Mouse (Mus musculus) limb, embryonic 14.5 days (tissue): ENCODE measurements at regions not wholly inside any gene's neighbourhood (a gene's known extent, or its start where the extent isn't known, plus 50 kb on each side); places are given as distances from the start of the nearest gene placed in this dataset.

Source experiments
- ATAC-seq: fragments of 200-750 bp; cut with Nextera tagmentation; 2 replicates; pipeline ENCODE4 v1.8.0; 2017; ENCODE audit warnings: low read depth, moderate number of reproducible peaks, moderate TSS enrichment; ENCODE audit not compliant: low FRiP score
- DNase-seq: peaks from one replicate; pipeline ENCODE4 v3.0.0-alpha.2; 2015; ENCODE audit warnings: low spot score
- H3K27ac ChIP-seq: fragments of 300-500 bp; sonication (generic); replicated peaks from 2 replicates; pipeline ENCODE4 v1.5.1; 2014; ENCODE audit warnings: low read depth, mild to moderate bottlenecking, low read length, moderate library complexity, mixed read lengths
- H3K27me3 ChIP-seq: fragments of 300-500 bp; sonication (generic); 2 replicates; pipeline ENCODE4 v1.6.1; 2014; ENCODE audit warnings: low read length, mixed read lengths; ENCODE audit not compliant: control insufficient read depth, insufficient read depth
- H3K36me3 ChIP-seq: fragments of 300-500 bp; sonication (generic); 2 replicates; pipeline ENCODE4 v1.6.1; 2014; ENCODE audit warnings: mild to moderate bottlenecking, low read length, moderate library complexity, mixed read lengths; ENCODE audit not compliant: control insufficient read depth, insufficient read depth
- H3K4me1 ChIP-seq: fragments of 300-500 bp; sonication (generic); 2 replicates; pipeline ENCODE4 v1.6.1; 2014; ENCODE audit warnings: antibody characterized with exemption, low read length, mixed read lengths; ENCODE audit not compliant: control insufficient read depth, insufficient read depth
- H3K4me2 ChIP-seq: fragments of 300-500 bp; sonication (generic); replicated peaks from 2 replicates; pipeline ENCODE4 v1.6.1; 2014; ENCODE audit warnings: low read depth, mild to moderate bottlenecking, low read length, moderate library complexity; ENCODE audit not compliant: severe bottlenecking
- H3K4me3 ChIP-seq: fragments of 300-500 bp; sonication (generic); replicated peaks from 2 replicates; pipeline ENCODE4 v1.5.1; 2014; ENCODE audit warnings: low read length
- H3K9ac ChIP-seq: fragments of 300-500 bp; sonication (generic); 2 replicates; pipeline ENCODE4 v1.6.1; 2014; ENCODE audit warnings: mild to moderate bottlenecking, low read depth, low read length, moderate library complexity; ENCODE audit not compliant: severe bottlenecking
- H3K9me3 ChIP-seq: fragments of 300-500 bp; sonication (generic); 2 replicates; pipeline ENCODE4 v1.6.1; 2016; ENCODE audit warnings: low read length; ENCODE audit not compliant: control insufficient read depth
- POLR2A ChIP-seq: fragments of 200-500 bp; IDR thresholded peaks from 2 replicates; pipeline ENCODE4 v1.8.0; 2012; ENCODE audit warnings: inconsistent platforms, mild to moderate bottlenecking, moderate library complexity, borderline replicate concordance; ENCODE audit not compliant: insufficient read depth, insufficient read length; ENCODE audit errors: extremely low read depth
- WGBS: fragments of 180-500 bp; shearing (Covaris S2); extraction: QIAGEN DNeasy Blood & Tissue Kit; methylation state at CpG from one replicate; pipeline ENCODE4 v1.1.7; 2014; 5-methylcytosine and 5-hydroxymethylcytosine counted together

DNA sequence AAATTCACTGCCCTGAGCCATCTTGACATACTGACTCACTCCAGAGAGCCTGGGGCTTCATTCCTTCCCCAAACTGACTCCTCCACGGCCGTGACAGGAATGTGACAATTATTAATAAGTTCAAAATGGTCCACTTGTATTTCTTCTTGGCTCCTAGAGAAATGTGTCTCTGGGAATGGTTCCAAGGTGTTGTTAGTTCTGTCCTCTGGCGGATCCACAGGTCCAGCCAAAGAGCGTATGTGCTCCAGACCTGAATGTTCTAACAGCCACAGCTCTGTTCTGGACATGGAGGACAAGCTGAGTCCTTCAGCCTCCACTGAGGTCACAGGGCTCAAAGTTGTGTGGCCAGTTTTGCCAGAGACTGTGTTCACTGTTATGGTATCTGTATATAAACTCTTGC lies 297.5 kb upstream of the Rora start:
- Histone ChIP-seq H3K4me3 (no peak overlapping the region), H3K4me2 (no peak overlapping the region), H3K9ac (no peak overlapping the region), H3K9me3 (no peaks in the 10 kb centered on the region), H3K4me1 (no peaks in the 10 kb centered on the region), H3K27me3 (no peaks in the 10 kb centered on the region), H3K36me3 (no peaks in the 10 kb centered on the region), H3K27ac (no peak overlapping the region)
- DNase-seq = no peak
- ATAC-seq = no peak
- 64% methylated on average over 4 of the region's 4 CpGs for WGBS
- TF ChIP-seq POLR2A = no peak

DNA sequence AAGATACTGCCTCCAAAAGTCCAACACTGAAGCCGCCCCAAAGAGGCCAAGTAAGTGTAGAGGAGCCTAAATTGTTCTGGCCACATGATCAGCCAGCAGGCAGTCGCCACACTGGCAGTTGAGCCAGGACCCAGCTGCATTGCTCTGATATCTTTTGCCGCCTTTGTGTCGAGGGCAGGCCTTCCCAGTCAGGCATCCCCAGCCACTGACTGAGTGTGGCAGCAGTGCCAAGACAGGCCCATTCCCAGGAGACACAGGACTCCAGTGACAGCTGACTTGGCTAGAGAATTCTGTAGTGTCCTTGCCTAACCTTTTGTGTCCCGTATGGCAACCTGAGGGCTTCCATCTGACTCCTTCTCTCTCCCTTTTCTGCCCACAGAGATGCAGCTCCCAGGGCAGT lies 296.4 kb upstream of the Rora start:
- DNase-seq (no peak), ATAC-seq (no peak)
- WGBS = 71% methylated on average over 5 of the region's 5 CpGs
- no peak for TF ChIP-seq POLR2A
- Histone ChIP-seq H3K9me3 (no peaks in the 10 kb centered on the region), H3K27ac (no peak overlapping the region), H3K27me3 (no peaks in the 10 kb centered on the region), H3K4me3 (no peak overlapping the region), H3K9ac (no peak overlapping the region), H3K36me3 (no peaks in the 10 kb centered on the region), H3K4me2 (no peak overlapping the region), H3K4me1 (no peaks in the 10 kb centered on the region)

DNA sequence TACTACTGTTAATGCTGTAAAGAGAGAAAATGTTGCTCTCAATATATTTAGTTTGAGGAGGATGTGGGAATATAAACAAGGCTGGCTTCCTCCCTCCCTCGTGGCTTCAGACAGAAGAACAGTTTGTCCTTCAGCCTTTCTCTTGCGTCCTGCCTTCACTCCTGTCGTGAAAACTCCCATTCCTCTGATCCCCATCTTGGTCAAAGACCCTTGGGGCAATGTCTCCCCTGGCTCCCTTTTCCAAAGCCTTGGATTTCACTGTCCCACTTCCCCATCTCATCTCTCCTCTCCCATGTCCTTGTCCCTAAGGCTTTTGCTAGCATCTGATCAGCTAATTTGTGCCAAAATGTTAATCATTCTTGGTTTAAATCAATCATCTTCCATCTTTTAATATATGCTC lies 286.6 kb upstream of the Rora start:
- no peak overlapping the region for H3K4me2 ChIP-seq
- no peak for TF ChIP-seq POLR2A
- DNase-seq = no peak
- H3K4me3 ChIP-seq = no peak overlapping the region
- H3K9me3 ChIP-seq = no peaks in the 10 kb centered on the region
- no peak overlapping the region for H3K27ac ChIP-seq
- H3K36me3 ChIP-seq = no peaks in the 10 kb centered on the region
- H3K27me3 ChIP-seq = no peaks in the 10 kb centered on the region
- ATAC-seq = no peak
- WGBS = 75% methylated on average over 3 of the region's 3 CpGs
- H3K4me1 ChIP-seq = no peaks in the 10 kb centered on the region
- H3K9ac ChIP-seq = no peak overlapping the region

DNA sequence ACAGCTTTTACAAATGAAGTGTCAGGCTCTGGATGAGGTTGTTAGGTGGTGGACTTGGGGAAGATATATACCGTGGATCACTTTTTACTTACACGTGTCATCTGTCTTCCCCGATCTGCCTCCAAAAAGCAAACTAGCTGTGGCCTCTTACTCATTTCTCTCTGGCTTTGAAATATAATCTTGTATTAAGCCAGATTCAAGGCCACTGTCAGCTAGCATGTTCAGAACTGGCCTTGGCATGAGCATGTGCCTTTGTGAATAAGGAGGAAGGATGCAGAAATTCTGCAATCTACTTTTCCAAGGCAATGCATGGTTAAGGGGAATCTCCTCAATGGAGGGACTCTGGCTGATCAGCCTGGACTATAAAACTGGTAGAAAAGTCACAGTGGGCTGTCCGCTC lies 286.0 kb upstream of the Rora start:
- no peak overlapping the region for H3K9ac ChIP-seq
- no peaks in the 10 kb centered on the region for H3K9me3 ChIP-seq
- no peak overlapping the region for H3K4me2 ChIP-seq
- no peaks in the 10 kb centered on the region for H3K4me1 ChIP-seq
- H3K27ac ChIP-seq = no peak overlapping the region
- H3K4me3 ChIP-seq = no peak overlapping the region
- H3K27me3 ChIP-seq = no peaks in the 10 kb centered on the region
- WGBS = 84% methylated on average over 4 of the region's 4 CpGs
- DNase-seq (no peak), ATAC-seq (no peak)
- H3K36me3 ChIP-seq = no peaks in the 10 kb centered on the region
- TF ChIP-seq POLR2A = no peak

DNA sequence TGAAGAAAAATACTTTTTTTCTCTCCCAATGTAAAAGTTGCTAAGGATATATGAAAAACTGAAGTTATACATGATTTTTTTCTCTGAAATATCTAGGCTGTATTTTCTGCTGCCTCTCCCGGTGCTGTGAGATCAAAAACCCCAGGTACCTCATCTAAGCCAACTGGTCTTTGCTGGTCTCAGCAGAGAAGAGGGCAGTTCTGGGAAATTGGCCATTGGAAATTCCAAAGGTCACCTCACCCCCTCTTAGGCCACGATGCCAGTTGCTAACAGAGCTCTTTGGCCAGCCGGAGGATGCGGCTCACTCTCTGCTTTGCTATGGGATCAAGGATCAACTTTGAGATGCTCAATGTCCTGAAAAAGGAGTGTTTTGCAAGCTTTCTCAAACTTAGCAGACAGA lies 280.9 kb upstream of the Rora start:
- WGBS = 84% methylated on average over 4 of the region's 4 CpGs
- H3K4me2 ChIP-seq = no peak overlapping the region
- no peak for DNase-seq
- H3K27ac ChIP-seq = no peak overlapping the region
- H3K4me3 ChIP-seq = no peak overlapping the region
- no peaks in the 10 kb centered on the region for H3K36me3 ChIP-seq
- H3K9me3 ChIP-seq = no peaks in the 10 kb centered on the region
- TF ChIP-seq POLR2A = no peak
- H3K27me3 ChIP-seq = no peaks in the 10 kb centered on the region
- no peaks in the 10 kb centered on the region for H3K4me1 ChIP-seq
- no peak for ATAC-seq
- H3K9ac ChIP-seq = no peak overlapping the region

DNA sequence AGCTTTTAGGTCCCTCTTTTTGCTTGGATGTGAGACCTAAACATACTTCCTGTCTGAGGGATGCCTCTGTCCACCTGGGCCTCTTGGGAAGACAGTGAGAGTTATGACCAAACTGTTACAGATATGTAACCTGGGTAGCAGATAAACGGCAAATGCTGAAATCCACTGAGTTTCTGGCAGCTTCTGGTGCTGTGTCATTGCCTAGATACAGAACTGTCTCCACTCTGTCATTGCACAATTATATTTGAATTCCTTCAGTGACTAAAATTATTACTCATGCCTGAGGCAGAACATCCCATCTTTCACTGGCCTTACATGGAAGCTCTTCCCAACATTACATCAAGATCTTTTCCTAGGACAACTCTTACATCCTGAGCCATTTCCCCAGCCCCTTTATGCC lies 277.4 kb upstream of the Rora start:
- DNase-seq = no peak
- Histone ChIP-seq H3K4me2 (no peak overlapping the region), H3K36me3 (no peaks in the 10 kb centered on the region), H3K9me3 (no peaks in the 10 kb centered on the region), H3K4me1 (no peaks in the 10 kb centered on the region), H3K27ac (no peak overlapping the region), H3K4me3 (no peak overlapping the region), H3K27me3 (no peaks in the 10 kb centered on the region), H3K9ac (no peak overlapping the region)
- no peak for ATAC-seq
- TF ChIP-seq POLR2A = no peak
- 75% methylated on average over 1 of the region's 1 CpGs for WGBS
